Mouse (Mus musculus): ENCODE measurements around the gene Rin3. TPM values are rescaled to one million over a fixed set of nuclear protein-coding genes. Genes with fewer than 3 reads are reported as not detected.
A peak's percentile ranks its signal among the peaks of the same experiment; 100 is the strongest.

Gene Rin3
- total RNA-seq (2017): 196 and 218 TPM in 2 replicates

DNA sequence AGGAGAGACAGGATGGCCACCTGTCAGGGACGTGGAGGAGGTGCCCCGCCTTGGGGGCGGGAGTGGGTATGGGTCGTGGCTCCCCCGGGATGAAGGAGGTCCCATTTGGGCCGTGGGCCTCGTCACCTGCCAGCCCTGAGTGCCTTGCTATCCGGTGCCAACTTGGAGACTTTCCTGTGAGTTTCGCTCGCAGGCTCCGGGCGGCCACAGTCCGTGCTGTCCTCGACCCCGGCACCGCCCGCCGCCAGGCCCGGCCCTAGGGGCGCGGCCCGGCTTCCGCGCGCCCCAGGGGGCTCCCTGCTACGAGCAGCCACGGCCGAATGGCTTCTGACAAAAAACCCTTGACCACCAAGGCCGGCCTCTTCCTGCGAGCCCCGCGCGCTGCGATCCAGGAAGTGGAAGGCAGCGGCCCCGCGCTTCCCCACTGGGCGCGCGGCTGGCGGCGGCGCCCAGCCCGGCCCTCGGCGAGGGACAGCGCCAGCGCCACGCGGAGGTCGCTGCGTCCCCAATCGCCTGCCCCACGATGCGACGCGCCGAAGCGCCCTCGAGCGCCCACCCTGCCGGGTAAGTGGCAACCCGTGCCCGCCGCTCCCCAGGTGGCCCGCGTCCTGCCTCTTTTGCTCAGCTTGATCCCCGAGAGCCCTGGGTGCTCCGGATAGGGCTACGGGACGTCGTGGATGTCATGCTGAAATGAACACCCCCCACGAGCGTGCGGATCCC, at the start of gene Rin3:
Gene Rin3 (plus strand): TSS at position 286 of the 720 bp plus-strand sequence.
- peak; percentile 31; the same call in 1 of the 2 replicates for ATAC-seq (ENCODE audit: extremely low read depth, insufficient number of reproducible peaks, low FRiP score, poor library complexity, severe bottlenecking)

DNA sequence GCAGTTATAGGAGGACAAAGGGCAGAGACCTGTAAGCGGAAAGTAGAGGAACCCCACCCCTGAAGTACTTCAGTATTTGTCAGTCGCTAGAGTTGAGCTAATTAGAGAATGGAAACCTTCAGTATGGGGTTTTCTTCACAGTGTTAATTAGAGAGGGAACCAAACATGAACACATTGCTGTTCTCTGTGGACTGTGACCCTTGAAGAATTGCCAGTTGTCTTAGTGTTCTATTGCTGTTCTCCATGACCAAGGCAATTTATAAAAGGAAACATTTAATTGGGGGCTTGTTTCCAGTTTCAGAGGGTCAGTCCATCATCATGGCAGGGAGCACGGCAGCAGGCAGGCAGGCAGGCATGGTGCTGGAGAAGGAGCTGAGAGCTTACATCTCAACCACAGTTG, 47.3 kb upstream of the Rin3 start:
- no peak for ATAC-seq (ENCODE audit: extremely low read depth, insufficient number of reproducible peaks, low FRiP score, poor library complexity, severe bottlenecking)

- no peak for ATAC-seq (ENCODE audit: extremely low read depth, insufficient number of reproducible peaks, low FRiP score, poor library complexity, severe bottlenecking)
Observed at GRCm38 (mm10) chr12:102236317-102236716, 46.5 kb upstream of the Rin3 start.

- peak; percentile 34; the same call in 1 of the 2 replicates for ATAC-seq (ENCODE audit: extremely low read depth, insufficient number of reproducible peaks, low FRiP score, poor library complexity, severe bottlenecking)
Observed at GRCm38 (mm10) chr12:102242076-102242722, 40.6 kb upstream of the Rin3 start.

DNA sequence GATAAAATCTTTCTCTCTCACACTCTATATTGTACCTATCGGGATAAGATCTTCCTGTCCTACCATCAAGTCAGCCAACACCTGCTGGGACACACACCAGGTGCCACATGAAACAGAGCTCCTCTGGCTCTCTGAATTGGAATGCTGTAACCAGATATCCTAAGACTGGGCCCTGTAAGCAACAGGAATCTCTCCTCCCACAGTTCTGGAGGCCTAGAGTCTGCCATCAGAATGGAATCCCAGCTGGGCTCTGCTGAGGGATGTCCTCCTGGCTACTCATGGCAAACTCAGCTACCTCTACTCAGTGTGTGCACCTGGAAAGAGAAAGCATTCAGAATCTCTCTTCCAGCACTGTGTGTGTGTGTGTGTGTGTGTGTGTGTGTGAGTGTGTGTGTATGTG, 38.9 kb upstream of the Rin3 start:
- no peak for ATAC-seq (ENCODE audit: extremely low read depth, insufficient number of reproducible peaks, low FRiP score, poor library complexity, severe bottlenecking)

- ATAC-seq (ENCODE audit: extremely low read depth, insufficient number of reproducible peaks, low FRiP score, poor library complexity, severe bottlenecking): no peak
Observed at GRCm38 (mm10) chr12:102246226-102246625, 36.6 kb upstream of the Rin3 start.

DNA sequence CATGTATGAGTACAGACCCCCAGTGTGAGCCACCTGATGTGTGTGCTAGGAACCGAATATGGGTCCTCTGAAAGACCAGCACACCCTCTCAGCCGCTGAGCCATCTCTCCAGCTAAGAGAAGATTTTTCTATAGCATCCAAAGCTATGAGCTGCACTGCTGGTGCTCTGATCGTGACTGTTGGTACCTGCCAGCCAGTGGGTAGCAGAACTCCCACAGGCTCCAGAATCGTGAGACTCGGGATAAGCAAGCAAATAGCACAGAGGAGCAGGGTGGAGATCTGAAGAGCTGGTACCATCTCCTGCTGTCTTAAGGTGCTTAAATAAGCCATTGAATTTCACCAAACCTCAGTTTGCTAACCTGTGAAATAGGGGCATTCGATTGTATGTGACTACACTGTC, 34.7 kb upstream of the Rin3 start:
- ATAC-seq (ENCODE audit: extremely low read depth, insufficient number of reproducible peaks, low FRiP score, poor library complexity, severe bottlenecking): no peak

DNA sequence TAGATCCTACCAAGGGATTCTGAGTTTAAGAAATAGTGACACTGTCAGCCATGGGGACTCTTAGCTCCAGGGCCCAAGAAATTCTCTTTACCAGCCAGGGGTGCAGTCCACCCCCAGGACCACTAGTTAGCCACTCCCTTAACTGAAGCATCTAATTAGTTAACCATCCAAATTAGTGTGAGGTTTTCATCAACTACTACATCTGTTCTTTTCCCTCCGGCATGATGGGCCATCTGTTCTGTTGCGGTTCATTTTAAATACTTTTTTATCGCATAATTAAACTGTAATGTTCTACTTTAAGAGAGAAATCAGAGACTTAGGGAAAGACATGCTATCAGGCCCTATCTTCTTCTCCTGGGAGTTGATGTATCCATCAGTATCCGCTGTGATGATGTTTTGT, 32.5 kb upstream of the Rin3 start:
- ATAC-seq (ENCODE audit: extremely low read depth, insufficient number of reproducible peaks, low FRiP score, poor library complexity, severe bottlenecking): no peak

DNA sequence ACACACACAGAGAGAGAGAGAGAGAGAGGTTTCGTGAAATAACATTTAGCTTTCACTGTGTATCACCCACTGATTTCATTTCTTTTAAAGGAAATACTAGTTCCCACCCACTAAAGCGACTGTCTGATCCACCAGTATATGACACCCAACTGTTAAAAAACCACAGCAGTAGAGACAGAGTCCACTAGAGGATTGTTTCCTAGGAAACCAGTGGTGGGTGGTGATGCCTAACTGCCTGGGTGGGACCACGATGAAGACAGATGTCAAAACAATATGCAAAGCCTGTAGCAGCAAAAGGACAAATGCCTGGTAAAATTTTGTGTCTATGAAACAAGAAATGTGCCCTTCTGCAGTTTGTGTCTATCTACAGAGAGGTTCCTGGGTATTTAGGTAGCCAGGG, 31.8 kb upstream of the Rin3 start:
- no peak for ATAC-seq (ENCODE audit: extremely low read depth, insufficient number of reproducible peaks, low FRiP score, poor library complexity, severe bottlenecking)

GRCm38 (mm10) chr12:102251985-102252384, 30.9 kb upstream of the Rin3 start:
- ATAC-seq (ENCODE audit: extremely low read depth, insufficient number of reproducible peaks, low FRiP score, poor library complexity, severe bottlenecking): no peak

DNA sequence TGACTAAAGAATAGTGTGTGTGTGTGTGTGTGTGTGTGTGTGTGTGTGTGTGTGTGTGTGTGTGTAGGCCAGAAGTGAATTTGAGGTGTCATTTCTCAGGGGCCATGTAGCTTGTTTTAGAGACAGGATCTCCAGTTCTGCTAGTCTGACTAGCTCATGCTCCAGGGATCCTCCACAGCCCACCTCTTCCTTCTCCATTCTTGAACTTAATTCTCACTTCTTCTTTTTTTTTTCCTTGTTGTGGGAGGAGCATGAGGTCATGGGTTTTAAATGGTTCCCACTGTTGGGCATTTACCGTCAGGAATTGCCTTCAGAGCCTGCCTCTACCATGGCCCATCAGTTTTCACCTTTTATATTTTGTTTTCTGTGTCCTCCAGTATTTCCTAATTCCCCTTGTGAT, 30.3 kb upstream of the Rin3 start:
- no peak for ATAC-seq (ENCODE audit: extremely low read depth, insufficient number of reproducible peaks, low FRiP score, poor library complexity, severe bottlenecking)

DNA sequence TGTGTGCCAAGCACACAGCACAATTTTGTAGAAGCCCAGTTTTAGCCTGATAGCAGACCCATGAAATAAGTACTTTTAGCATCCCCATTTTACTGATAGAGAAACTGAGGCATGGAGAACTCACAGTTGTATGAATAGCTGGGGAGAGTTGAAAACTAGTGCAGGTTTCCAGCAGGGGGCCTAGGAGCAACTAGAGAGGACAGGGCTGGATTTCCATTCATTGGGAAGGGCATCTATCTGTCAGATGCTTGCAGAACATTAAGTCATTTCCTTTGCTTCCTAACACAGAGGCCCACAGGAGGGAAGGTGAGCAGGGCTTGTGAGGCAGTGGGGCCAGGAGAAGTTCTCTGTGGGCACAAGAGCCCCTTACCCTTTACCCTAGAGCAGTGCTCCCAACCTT, 27.8 kb upstream of the Rin3 start:
- no peak for ATAC-seq (ENCODE audit: extremely low read depth, insufficient number of reproducible peaks, low FRiP score, poor library complexity, severe bottlenecking)

- no peak for ATAC-seq (ENCODE audit: extremely low read depth, insufficient number of reproducible peaks, low FRiP score, poor library complexity, severe bottlenecking)
Observed at GRCm38 (mm10) chr12:102258522-102259112, 24.2 kb upstream of the Rin3 start.

GRCm38 (mm10) chr12:102261933-102262396, 20.9 kb upstream of the Rin3 start:
- ATAC-seq (ENCODE audit: extremely low read depth, insufficient number of reproducible peaks, low FRiP score, poor library complexity, severe bottlenecking): no peak

DNA sequence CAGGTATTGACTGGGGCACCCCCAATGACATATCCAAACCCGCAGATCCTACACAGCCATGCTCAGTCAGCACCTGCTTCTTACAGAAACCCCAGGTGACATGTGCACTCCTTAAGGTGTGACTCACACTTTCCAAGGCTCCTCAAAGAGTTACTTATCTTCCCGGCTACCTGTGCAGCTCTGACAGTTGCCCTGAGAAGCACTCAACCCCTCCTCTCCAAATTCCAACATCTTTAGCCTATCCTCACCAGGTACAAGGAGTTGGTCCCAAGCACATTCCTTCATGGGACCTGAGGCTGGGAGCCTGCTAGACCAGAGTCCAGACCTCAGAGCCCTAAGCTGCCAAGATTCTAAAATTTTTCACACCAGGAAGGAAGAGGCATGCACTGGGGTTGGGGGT, 20.0 kb upstream of the Rin3 start:
- ATAC-seq (ENCODE audit: extremely low read depth, insufficient number of reproducible peaks, low FRiP score, poor library complexity, severe bottlenecking): no peak

GRCm38 (mm10) chr12:102263249-102263648, 19.6 kb upstream of the Rin3 start:
- no peak for ATAC-seq (ENCODE audit: extremely low read depth, insufficient number of reproducible peaks, low FRiP score, poor library complexity, severe bottlenecking)

- ATAC-seq (ENCODE audit: extremely low read depth, insufficient number of reproducible peaks, low FRiP score, poor library complexity, severe bottlenecking): no peak
Observed at GRCm38 (mm10) chr12:102266433-102266832, 16.4 kb upstream of the Rin3 start.

- ATAC-seq (ENCODE audit: extremely low read depth, insufficient number of reproducible peaks, low FRiP score, poor library complexity, severe bottlenecking): no peak
Observed at GRCm38 (mm10) chr12:102269144-102269543, 13.7 kb upstream of the Rin3 start.

DNA sequence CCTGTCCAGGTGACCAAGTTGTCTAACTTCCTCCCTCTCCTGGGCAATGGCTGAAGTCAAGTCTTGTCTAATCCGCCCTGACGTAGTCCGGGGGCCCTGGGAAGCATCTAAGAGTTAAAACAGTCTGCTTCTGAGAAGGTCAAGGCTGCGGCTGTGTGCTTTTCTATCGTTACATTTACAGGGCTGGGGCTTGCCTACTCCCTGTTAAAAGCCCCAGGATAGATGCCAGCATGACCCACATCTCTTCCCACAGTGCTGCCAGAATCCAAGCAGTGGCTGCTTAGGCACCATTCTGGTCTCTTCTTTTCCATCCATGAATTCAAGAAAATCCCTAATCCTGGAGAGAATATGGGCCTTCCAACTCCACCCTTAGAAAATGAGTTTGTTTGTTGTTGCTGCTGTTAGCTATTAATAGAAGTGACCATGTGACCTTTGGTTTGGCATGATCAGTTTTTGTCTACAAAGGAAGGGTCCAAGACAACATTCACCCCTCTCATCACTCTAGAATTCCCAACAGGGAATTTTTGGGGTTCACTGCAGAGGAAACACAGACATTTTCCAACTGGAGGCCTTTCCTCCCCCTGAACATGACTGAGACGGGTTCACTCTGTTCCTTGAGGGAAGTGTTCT, 12.0 kb upstream of the Rin3 start:
- ATAC-seq (ENCODE audit: extremely low read depth, insufficient number of reproducible peaks, low FRiP score, poor library complexity, severe bottlenecking): no peak

- ATAC-seq (ENCODE audit: extremely low read depth, insufficient number of reproducible peaks, low FRiP score, poor library complexity, severe bottlenecking): no peak
Observed at GRCm38 (mm10) chr12:102271447-102271846, 11.4 kb upstream of the Rin3 start.

Measured in neutrophil, adult 5-6 weeks (primary cell).